Mouse (Mus musculus) neutrophil, adult 59 days (primary cell): ENCODE results near the gene Vmn2r54. TPM values are rescaled to one million over a fixed set of nuclear protein-coding genes. Genes with fewer than 3 reads are reported as not detected.

Experiments
- total RNA-seq, 2 experiments: library from RNA; stranded (reverse); gene quantifications; 1 replicate in 1 of 2; 2 replicates in 1 of 2; pipeline ENCODE4 v1.2.4; 2023

Vmn2r54 gene
- not detected for total RNA-seq

GRCm38 (mm10) chr7:12640219-12640618 is at the start of gene Vmn2r54:
Gene Vmn2r54, minus strand, starts transcription at chr7:12640319.

DNA sequence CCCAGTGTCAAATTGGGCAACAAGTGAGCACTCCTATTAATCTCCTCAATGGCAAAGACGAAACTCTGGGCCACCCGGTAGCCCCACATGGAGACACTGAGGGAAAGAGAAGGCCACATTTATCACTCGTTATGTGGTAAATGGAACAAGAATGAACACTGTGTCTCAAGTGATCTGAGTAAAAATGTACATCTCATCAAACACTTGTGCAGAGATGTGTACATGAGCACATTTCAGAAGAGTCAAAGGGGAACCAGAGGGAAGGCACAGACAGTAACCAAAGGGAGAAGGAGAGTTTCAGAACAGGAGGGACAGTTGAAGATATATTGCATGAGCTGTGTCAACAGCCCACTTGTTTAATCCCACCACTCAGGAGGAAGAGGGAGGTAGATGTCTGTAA is 44.8 kb upstream of the Vmn2r54 start, which contains the start of gene Vmn2r55:
Gene Vmn2r55, minus strand, starts transcription at position 101 of the 400 bp plus-strand sequence.

GRCm38 (mm10) chr7:12608688-12609087 is 31.4 kb downstream of the Vmn2r54 start, which contains the start of gene Vmn2r53:
Gene Vmn2r53, minus strand, starts transcription at chr7:12608788.

Other genes with a start within 250 kb of the Vmn2r54 start
- under 1 TPM in 1 of 2 experiments, not detected in 1; 0.60 TPM for gene Zfp551, start 217.6 kb downstream of the Vmn2r54 start, total RNA-seq
- 1 to 10 TPM; 2.1 to 2.8 TPM for gene Zfp606, start 162.0 kb downstream of the Vmn2r54 start, total RNA-seq
- gene 2900092C05Rik, start 127.8 kb downstream of the Vmn2r54 start, total RNA-seq, result not detected
- under 1 TPM; 0.02 to 0.04 TPM for gene Vmn2r53, start 31.5 kb downstream of the Vmn2r54 start, total RNA-seq
- gene Vmn2r55, start 44.7 kb upstream of the Vmn2r54 start, total RNA-seq, result not detected
- not detected for gene Vmn2r56, start 94.7 kb upstream of the Vmn2r54 start, total RNA-seq
- gene Zscan18, start 163.3 kb upstream of the Vmn2r54 start, total RNA-seq, result 1 to 10 TPM; 2.6 to 3.1 TPM
- 1 to 10 TPM; 2.5 to 2.7 TPM for gene Zfp329, start 178.5 kb upstream of the Vmn2r54 start, total RNA-seq
- gene Zfp110, start 194.4 kb upstream of the Vmn2r54 start, total RNA-seq, result 10 to 100 TPM; 29.5 to 30.2 TPM
- 1 to 10 TPM; 1.5 to 1.8 TPM for gene Zfp128, start 240.9 kb upstream of the Vmn2r54 start, total RNA-seq